11 mouse cellular contexts compared by ENCODE assay signal in genomic region chr12:110511201-110511600, GRCm38 (mm10).
A peak's percentile ranks its signal among the peaks of the same experiment; 100 is the strongest.
DNase-seq lines count a peak whose midpoint lies in the region; ATAC-seq and TF ChIP-seq lines count a peak whose summit lies in the region.
"Had no signal": no experiment of that assay in that cellular context is flagged by ENCODE, and none has a peak within 500 bp of the region (broad histone marks: within the 10 kb centered on the region; RNA-seq: fewer than 3 reads in every experiment).

No protein-coding gene starts in this region.

- peak overlapping the region; percentile 76 for H3K27ac ChIP-seq in heart, embryonic 12.5 days (ENCODE audit: poor library complexity, severe bottlenecking)
- peak overlapping the region; percentile 85 for H3K27ac ChIP-seq in limb, embryonic 15.5 days
- H3K27ac ChIP-seq in limb, embryonic 10.5 days = no peak overlapping the region
- peak overlapping the region; percentile 93 for H3K27ac ChIP-seq in embryonic facial prominence, embryonic 15.5 days (replicated peaks)
- peak overlapping the region; percentile 21; the same call in 1 of the 2 replicates for H3K27ac ChIP-seq in intestine, postnatal 0 days (ENCODE audit: low read depth, low read length)

- H3K27me3 ChIP-seq in heart, embryonic 12.5 days (replicated peaks) = no peaks in the 10 kb centered on the region
- no peaks in the 10 kb centered on the region for H3K27me3 ChIP-seq in limb, embryonic 15.5 days
- no peaks in the 10 kb centered on the region for H3K27me3 ChIP-seq in limb, embryonic 10.5 days (ENCODE audit: low read depth, poor library complexity, severe bottlenecking)
- H3K27me3 ChIP-seq in embryonic facial prominence, embryonic 15.5 days = no peaks in the 10 kb centered on the region
- no peaks in the 10 kb centered on the region for H3K27me3 ChIP-seq in intestine, postnatal 0 days (replicated peaks; ENCODE audit: control insufficient read depth, insufficient read depth, low read length)

- 70% methylated on average over 12 of the region's 12 CpGs for WGBS in heart, embryonic 12.5 days
- 69% methylated on average over 12 of the region's 12 CpGs for WGBS in limb, embryonic 15.5 days
- 90% methylated on average over 12 of the region's 12 CpGs for WGBS in limb, embryonic 10.5 days
- 75% methylated on average over 12 of the region's 12 CpGs for WGBS in embryonic facial prominence, embryonic 15.5 days
- WGBS in intestine, postnatal 0 days = 60% methylated on average over 12 of the region's 12 CpGs

- no peak for TF ChIP-seq CTCF in intestine, postnatal 0 days (IDR thresholded peaks at IDR 0.05; ENCODE audit: low read depth)

- no peak for DNase-seq in heart, adult 18-20 months
- no peak for DNase-seq in limb, embryonic 10.5 days (ENCODE audit: low spot score)
- no peak for DNase-seq in embryo, embryonic 10.5 days (ENCODE audit: low spot score)
- DNase-seq: kidney, adult 9 months; liver; thymus, postnatal 36 days had no signal

- peaks cover 71% of the 10 kb centered on the region for H3K4me1 ChIP-seq in heart, embryonic 12.5 days (replicated peaks)
- peaks cover 61% of the 10 kb centered on the region for H3K4me1 ChIP-seq in limb, embryonic 15.5 days
- H3K4me1 ChIP-seq in limb, embryonic 10.5 days = peaks cover 28% of the 10 kb centered on the region
- peaks cover 74% of the 10 kb centered on the region for H3K4me1 ChIP-seq in embryonic facial prominence, embryonic 15.5 days
- H3K4me1 ChIP-seq in intestine, postnatal 0 days (replicated peaks; ENCODE audit: control insufficient read depth, insufficient read depth, low read length) = peaks cover 8% of the 10 kb centered on the region

- no peak overlapping the region for H3K4me2 ChIP-seq in heart, embryonic 12.5 days
- H3K4me2 ChIP-seq in limb, embryonic 15.5 days = no peak overlapping the region
- no peak overlapping the region for H3K4me2 ChIP-seq in embryonic facial prominence, embryonic 15.5 days (replicated peaks)
- no peak overlapping the region for H3K4me2 ChIP-seq in intestine, postnatal 0 days (replicated peaks; ENCODE audit: low read depth)

- no peak for ATAC-seq in heart, embryonic 12.5 days (ENCODE audit: insufficient number of reproducible peaks, low FRiP score)
- ATAC-seq in limb, embryonic 15.5 days (ENCODE audit: insufficient number of reproducible peaks, low FRiP score, low TSS enrichment, low read depth) = no peak
- no peak for ATAC-seq in embryonic facial prominence, embryonic 15.5 days (ENCODE audit: insufficient number of reproducible peaks, low FRiP score, low TSS enrichment, low read depth)
- no peak for ATAC-seq in intestine, postnatal 0 days

- no peaks in the 10 kb centered on the region for H3K9me3 ChIP-seq in heart, embryonic 12.5 days (replicated peaks)
- H3K9me3 ChIP-seq in limb, embryonic 15.5 days = no peaks in the 10 kb centered on the region
- H3K9me3 ChIP-seq in limb, embryonic 10.5 days (replicated peaks) = no peaks in the 10 kb centered on the region
- H3K9me3 ChIP-seq in embryonic facial prominence, embryonic 15.5 days (replicated peaks) = no peaks in the 10 kb centered on the region
- H3K9me3 ChIP-seq in intestine, postnatal 0 days (ENCODE audit: control insufficient read depth) = no peaks in the 10 kb centered on the region

- H3K9ac ChIP-seq in heart, embryonic 12.5 days = no peak overlapping the region
- no peak overlapping the region for H3K9ac ChIP-seq in limb, embryonic 15.5 days
- no peak overlapping the region for H3K9ac ChIP-seq in embryonic facial prominence, embryonic 15.5 days
- H3K9ac ChIP-seq in intestine, postnatal 0 days (ENCODE audit: low read depth, low read length) = no peak overlapping the region

- H3K4me3 ChIP-seq in heart, embryonic 12.5 days = no peak overlapping the region
- no peak overlapping the region for H3K4me3 ChIP-seq in limb, embryonic 15.5 days
- H3K4me3 ChIP-seq in limb, embryonic 10.5 days = no peak overlapping the region
- H3K4me3 ChIP-seq in embryonic facial prominence, embryonic 15.5 days (replicated peaks) = no peak overlapping the region
- no peak overlapping the region for H3K4me3 ChIP-seq in intestine, postnatal 0 days (ENCODE audit: low read depth, low read length)
- H3K4me3 ChIP-seq: myocyte had no signal

- no peaks in the 10 kb centered on the region; the same call in 1 of the 2 replicates for H3K36me3 ChIP-seq in heart, embryonic 12.5 days
- H3K36me3 ChIP-seq in limb, embryonic 15.5 days = no peaks in the 10 kb centered on the region; the same call in 1 of the 2 replicates
- peaks cover 9% of the 10 kb centered on the region for H3K36me3 ChIP-seq in limb, embryonic 10.5 days
- no peaks in the 10 kb centered on the region for H3K36me3 ChIP-seq in embryonic facial prominence, embryonic 15.5 days
- 0 out of 2 replicates have a peak, but pooled peaks cover 12% of the 10 kb centered on the region for H3K36me3 ChIP-seq in intestine, postnatal 0 days (ENCODE audit: control insufficient read depth, insufficient read depth)
